Mouse (Mus musculus) mature B cell (primary cell): ENCODE data around the gene Ces3b.
"Not testable (repeated sequence)": the region's sequence is repeated elsewhere in the genome, so short reads cannot be mapped to it uniquely, and the experiment has no call there.

Source experiments
- in situ Hi-C: fragments of 300-500 bp; cut with MboI; formaldehyde crosslinking; loops from 2 replicates; pipeline ENCODE4 v1.14.3; 2019

The Ces3b gene

DNA sequence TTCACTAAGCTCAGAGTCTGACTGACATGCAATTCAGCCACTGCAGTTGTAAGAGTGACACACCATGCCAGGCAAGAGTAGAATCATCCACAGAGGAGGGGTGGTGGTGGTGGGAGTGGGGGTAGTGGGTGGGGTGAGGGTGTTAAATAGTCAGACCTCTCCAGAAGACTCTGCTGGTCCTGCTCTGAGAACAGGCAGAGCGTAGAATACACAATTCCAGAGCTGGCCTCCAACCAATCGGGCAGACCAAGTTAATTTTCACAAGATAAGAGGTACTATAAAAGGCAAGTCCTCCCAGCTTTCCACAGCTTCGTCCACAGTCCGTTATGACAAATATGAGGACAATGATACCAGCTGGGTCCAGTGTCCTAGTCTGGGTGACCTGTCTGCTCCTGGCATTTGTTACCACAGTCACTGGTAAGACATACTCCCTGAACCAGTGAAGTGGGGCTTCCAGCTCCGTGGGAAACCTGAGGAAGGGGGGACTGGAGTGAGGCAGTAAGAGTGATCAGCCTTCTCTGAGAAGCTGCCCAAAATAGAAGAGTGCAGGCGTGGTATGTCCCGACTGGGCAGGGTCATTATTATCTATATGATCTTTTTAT, at the start of gene Ces3b:
TSS of gene Ces3b (plus strand) at position 305 of the 602 bp plus-strand sequence.
- in situ Hi-C loops: no loop called here

GRCm38 (mm10) chr8:105043510-105043909, 40.0 kb upstream of the Ces3b start:
- in situ Hi-C loops: no loop called here

DNA sequence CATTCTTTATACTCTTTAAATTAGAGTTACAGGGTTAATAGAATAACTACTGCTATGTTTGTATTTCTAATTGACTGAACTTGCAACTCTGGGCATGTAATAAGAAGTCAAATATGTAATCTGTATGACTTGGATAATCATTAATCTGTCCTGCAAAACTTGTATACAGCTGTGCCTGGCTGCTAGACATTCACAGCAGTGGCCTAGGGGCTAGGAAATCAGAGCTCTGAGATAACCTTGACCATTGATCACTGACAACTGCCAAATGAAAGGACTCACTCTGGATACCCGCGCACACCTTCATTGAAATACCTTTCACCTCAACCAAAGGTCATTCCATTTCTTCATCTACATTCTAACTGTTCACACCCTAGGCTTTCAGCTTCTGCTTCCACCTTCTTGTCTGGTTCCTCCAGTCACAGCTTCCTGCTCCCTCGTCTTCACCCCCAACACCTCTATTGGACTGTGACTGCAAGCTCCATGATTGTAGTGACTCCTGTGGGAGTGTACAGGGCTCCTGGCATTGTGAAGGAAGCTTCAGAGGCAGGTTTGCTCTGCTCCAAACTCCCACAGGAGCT, 37.6 kb upstream of the Ces3b start:
- in situ Hi-C loops: no loop called here

- in situ Hi-C loops: no loop called here
Measured at GRCm38 (mm10) chr8:105048371-105048854, 35.1 kb upstream of the Ces3b start, which contains the start of gene Ces3a. TSS of gene Ces3a (plus strand) at chr8:105048601.

GRCm38 (mm10) chr8:105056211-105056610, 27.3 kb upstream of the Ces3b start:
- in situ Hi-C loops: no loop called here

- in situ Hi-C loops: no loop called here
Measured at GRCm38 (mm10) chr8:105060056-105060455, 23.5 kb upstream of the Ces3b start.

DNA sequence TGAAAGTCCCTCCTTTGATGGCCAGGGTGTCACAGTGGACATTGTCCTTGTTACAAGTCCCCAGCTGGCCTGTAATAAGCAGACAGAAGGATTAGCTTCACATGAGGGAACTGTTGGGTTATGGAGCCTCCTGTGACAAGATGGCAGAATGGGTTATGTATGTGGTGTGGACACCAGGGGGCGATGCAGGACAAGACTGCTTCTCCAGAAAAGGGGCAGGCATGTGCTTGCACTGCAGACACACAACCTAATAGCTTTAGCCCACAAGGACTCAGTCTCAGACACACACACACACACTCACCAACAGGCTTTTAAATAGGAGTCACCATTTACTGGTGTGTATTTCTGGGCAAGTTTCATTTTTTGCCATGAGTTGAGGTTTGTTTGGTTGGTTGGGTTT, 16.8 kb upstream of the Ces3b start:
- in situ Hi-C loops: no loop called here

- in situ Hi-C loops: not testable (repeated sequence)
Measured at GRCm38 (mm10) chr8:105067905-105068304, 15.6 kb upstream of the Ces3b start.

- in situ Hi-C loops: no loop called here
Measured at GRCm38 (mm10) chr8:105068971-105069370, 14.6 kb upstream of the Ces3b start.

DNA sequence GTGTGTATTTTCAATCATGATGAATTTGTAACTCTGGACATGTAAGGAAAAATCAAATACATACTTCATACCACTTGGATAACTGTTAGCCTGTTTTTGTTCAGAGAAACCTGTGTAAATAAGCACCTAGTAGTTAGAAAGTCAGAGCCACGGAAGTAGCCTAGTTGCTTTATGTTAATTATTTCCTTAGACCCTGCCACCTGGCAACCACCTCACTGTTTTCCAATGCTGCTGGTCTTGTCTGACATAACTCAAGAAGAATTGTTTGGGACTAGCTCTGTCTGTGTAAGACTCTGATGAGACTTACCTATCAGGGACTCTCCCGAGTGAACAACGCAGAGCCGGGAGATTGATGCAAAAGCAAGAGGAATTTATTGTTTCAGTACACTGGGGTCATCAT, 7.0 kb upstream of the Ces3b start:
- in situ Hi-C loops: no loop called here

GRCm38 (mm10) chr8:105077071-105077470, 6.5 kb upstream of the Ces3b start:
- in situ Hi-C loops: no loop called here

- in situ Hi-C loops: no loop called here
Measured at GRCm38 (mm10) chr8:105078591-105078990, 5.0 kb upstream of the Ces3b start.

DNA sequence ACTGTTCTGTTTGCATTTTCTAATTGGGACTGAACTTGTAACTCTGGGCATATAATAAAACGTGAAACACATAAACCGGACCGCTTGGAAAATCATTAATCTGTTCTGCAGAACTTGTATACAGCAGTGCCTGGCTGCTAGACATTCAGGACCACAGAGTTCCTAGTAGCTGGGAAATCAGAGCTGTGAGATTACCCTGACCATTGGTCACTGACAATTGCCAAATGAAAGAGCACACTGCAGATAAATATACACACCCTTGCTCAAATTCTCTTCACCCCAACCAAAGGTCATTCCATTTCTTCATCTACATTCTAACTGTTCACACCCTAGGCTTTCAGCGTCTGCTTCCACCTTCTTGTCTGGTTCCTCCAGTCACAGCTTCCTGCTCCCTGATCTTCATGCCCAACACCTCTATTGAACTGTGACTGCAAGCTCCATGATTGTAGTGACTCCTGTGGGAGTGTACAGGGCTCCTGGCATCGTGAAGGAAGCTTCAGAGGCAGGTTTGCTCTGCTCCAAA, 2.7 kb upstream of the Ces3b start:
- in situ Hi-C loops: no loop called here

DNA sequence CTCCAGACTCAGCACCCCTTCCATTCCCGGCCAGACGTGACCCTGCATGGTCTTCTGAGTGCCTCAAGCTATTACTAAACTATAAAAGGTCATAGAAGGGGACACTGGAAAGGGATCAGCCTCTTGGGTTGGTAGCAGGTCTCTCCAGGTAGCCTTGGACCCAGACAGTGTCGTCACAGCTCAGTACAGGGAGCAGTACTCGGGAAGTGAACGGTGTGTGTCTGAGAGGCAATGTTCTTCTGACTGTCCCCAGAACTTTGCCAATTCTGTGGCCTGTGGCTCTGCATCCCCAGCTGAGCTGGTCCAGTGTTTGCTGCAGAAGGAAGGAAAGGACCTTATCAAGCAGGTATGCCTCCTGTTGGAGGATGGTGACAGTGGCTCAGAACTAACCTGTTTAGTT, 4.6 kb downstream of the Ces3b start:
- in situ Hi-C loops: not testable (repeated sequence)

DNA sequence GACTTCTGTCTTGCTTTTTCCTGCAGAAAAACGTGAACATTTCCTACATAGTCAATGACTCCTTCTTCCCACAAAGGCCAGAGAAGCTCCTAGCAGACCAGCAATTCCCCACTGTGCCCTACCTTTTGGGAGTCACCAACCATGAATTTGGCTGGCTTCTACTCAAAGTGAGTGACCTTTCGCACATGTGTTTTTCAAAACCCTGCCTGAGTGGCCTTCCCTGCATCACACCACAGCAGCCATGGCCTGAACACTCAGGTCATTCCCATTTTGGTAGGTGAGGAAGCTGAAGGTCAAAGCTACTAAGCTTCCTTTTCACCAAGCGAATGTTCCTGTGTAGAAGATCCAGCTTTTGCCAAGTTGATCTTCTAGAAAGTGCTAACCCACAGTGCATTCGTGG, 5.0 kb downstream of the Ces3b start:
- in situ Hi-C loops: no loop called here

- in situ Hi-C loops: no loop called here
Measured at GRCm38 (mm10) chr8:105093992-105094391, 10.4 kb downstream of the Ces3b start.

DNA sequence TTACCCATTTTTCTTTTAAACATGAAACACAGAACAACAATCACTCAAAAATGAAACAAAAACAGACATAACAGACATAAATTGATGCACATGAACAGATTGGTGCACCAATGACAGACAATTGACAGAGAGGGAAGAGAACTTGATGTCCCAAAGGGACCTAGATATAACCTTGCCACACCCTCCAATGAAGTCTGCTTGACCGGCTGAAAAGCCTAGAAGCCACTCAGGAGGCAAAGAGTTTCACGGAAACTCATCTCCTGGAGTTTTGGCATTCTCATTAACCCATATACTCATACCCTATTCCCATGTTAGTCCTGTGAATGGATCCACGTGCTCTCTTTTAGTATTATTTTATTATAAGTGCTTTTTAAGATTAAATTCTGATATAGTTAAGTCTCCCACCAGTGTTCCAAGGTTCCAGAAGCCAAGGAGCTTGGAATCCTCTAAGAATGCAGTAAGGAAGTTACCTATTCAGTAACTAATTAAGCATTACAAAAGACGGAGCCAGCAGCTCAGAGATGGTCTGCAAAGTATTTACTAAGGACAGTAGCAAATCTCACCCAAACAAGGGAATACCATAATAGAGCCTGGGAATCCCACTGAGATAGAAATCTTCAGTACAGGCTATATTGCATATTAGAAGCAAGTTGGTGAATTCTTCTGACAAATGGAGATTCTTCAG, 18.7 kb downstream of the Ces3b start:
- in situ Hi-C loops: not testable (repeated sequence)

DNA sequence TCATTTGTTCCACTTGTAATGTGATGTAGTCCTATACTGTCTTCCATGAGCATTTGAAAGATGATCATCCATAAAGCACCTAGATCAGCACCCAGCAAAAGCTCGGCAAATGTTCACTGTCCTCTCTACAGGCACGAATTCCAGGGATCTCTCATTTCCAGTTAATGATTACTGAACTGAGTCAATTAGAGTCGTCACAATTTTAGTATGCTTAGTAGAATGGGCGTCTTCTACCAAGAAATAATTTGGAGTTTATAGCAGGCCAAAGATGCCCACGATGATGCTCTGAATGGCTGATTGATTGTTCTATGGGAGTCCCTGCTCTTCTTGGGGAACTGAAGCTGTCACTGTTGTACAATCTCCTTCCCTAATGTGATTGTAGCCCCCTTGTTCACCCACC, 20.1 kb downstream of the Ces3b start:
- in situ Hi-C loops: not testable (repeated sequence)

GRCm38 (mm10) chr8:105104220-105104619, 20.7 kb downstream of the Ces3b start:
- in situ Hi-C loops: no loop called here

GRCm38 (mm10) chr8:105129864-105130263, 46.3 kb downstream of the Ces3b start:
- in situ Hi-C loops: no loop called here

DNA sequence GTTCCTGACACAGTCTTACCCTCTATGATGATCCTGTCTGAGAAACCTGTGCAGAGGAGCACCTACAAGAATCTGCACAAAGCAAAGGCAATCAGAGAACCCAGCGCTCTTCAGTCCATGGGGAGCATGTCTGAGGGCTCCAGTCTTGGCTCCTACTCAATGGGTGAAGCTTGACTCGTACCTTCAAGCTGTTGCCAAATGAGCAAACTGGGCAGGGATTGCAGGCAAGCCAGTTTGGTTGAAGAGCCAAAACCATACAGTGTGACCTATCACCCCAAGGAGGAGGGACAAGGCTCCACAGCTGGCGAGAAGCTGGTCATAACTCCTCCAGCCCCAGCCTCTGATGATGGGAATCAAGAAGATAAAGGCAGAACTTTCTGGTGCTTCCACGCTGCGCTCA, 48.0 kb downstream of the Ces3b start, which contains the start of gene Ces4a:
TSS of gene Ces4a (plus strand) at position 292 of the 400 bp plus-strand sequence.
- in situ Hi-C loops: no loop called here

- in situ Hi-C loops: no loop called here
Measured at GRCm38 (mm10) chr8:105138423-105138822, 54.9 kb downstream of the Ces3b start.

DNA sequence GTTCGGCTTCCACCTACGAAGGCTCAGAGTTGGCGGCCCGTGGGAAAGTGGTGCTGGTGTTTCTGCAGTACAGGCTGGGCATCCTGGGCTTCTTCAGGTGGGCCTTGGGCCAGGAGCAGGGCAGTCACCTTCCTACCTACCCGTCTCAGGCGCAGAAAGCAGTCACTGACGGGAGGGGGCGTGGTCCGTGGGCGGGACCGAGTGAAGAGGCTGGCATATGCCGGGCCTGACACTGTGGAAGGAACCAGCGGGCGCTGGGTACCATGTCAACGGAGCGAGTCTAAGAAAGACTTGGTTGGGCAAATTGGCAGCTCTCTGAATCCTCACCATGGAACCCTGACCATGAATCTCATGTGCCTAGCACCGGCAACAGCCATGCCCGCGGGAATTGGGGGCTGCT, 58.8 kb downstream of the Ces3b start:
- in situ Hi-C loops: no loop called here
